ENCODE assay signal across 12 mouse cellular contexts in the genomic region with DNA sequence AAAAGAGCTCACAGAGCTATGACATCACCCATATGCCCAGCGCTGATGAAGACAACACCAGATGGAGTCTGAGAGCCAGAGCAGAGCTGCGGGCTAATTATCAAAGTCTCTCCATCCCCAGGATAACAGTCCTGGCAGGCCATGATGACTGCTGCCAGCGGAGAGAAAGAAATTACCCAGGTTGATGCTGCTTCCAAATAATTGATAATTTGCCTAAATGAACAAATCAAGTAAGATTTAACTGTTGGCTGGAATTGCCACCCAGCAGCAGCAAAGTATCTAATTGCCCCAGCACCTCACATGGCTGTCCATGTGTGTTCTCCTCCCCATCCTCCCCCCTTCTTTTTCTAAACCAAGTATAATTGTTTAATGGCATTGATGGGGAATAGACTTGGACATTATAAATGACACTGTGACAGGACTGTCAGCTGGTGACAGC.
DNase-seq lines count a peak whose midpoint lies in the region; ATAC-seq lines count a peak whose summit lies in the region.
"Had no signal": no experiment of that assay in that cellular context is flagged by ENCODE, and none has a peak within 500 bp of the region (broad histone marks: within the 10 kb centered on the region; RNA-seq: fewer than 3 reads in every experiment).

No protein-coding gene starts in this region.

- H3K27me3 ChIP-seq in midbrain, embryonic 14.5 days (ENCODE audit: control insufficient read depth, insufficient read depth, low read length) = no peaks in the 10 kb centered on the region
- no peaks in the 10 kb centered on the region for H3K27me3 ChIP-seq in midbrain, embryonic 11.5 days (ENCODE audit: control insufficient read depth, insufficient read depth, low read length)
- no peaks in the 10 kb centered on the region for H3K27me3 ChIP-seq in intestine, embryonic 15.5 days (replicated peaks)
- H3K27me3 ChIP-seq: lung, embryonic 15.5 days had no signal

- no peak overlapping the region for H3K4me2 ChIP-seq in midbrain, embryonic 14.5 days (ENCODE audit: low read length)
- no peak overlapping the region for H3K4me2 ChIP-seq in midbrain, embryonic 11.5 days
- H3K4me2 ChIP-seq in intestine, embryonic 15.5 days (replicated peaks) = no peak overlapping the region
- H3K4me2 ChIP-seq: lung, embryonic 15.5 days had no signal

- no peaks in the 10 kb centered on the region for H3K9me3 ChIP-seq in midbrain, embryonic 14.5 days (ENCODE audit: control insufficient read depth, low read length)
- H3K9me3 ChIP-seq in midbrain, embryonic 11.5 days (ENCODE audit: control insufficient read depth, low read length) = no peaks in the 10 kb centered on the region; the same call in 1 of the 2 replicates
- no peaks in the 10 kb centered on the region for H3K9me3 ChIP-seq in intestine, embryonic 15.5 days
- H3K9me3 ChIP-seq: lung, embryonic 15.5 days had no signal

- WGBS in midbrain, embryonic 14.5 days = 62% methylated on average over 3 of the region's 3 CpGs
- WGBS in midbrain, embryonic 11.5 days = 85% methylated on average over 3 of the region's 3 CpGs
- 68% methylated on average over 3 of the region's 3 CpGs for WGBS in intestine, embryonic 15.5 days

- peaks cover 4% of the 10 kb centered on the region; the same call in 1 of the 2 replicates for H3K4me1 ChIP-seq in midbrain, embryonic 14.5 days (ENCODE audit: control insufficient read depth, insufficient read depth, low read length)
- no peaks in the 10 kb centered on the region for H3K4me1 ChIP-seq in midbrain, embryonic 11.5 days (ENCODE audit: control insufficient read depth, insufficient read depth, low read length)
- H3K4me1 ChIP-seq in intestine, embryonic 15.5 days (replicated peaks) = no peaks in the 10 kb centered on the region
- H3K4me1 ChIP-seq: lung, embryonic 15.5 days had no signal

- H3K9ac ChIP-seq in midbrain, embryonic 14.5 days (replicated peaks; ENCODE audit: low read length) = no peak overlapping the region
- no peak overlapping the region for H3K9ac ChIP-seq in midbrain, embryonic 11.5 days (ENCODE audit: low read length)
- no peak overlapping the region for H3K9ac ChIP-seq in intestine, embryonic 15.5 days
- H3K9ac ChIP-seq: lung, embryonic 15.5 days had no signal

- no peak overlapping the region for H3K4me3 ChIP-seq in midbrain, embryonic 14.5 days (replicated peaks; ENCODE audit: low read depth, low read length)
- no peak overlapping the region for H3K4me3 ChIP-seq in midbrain, embryonic 11.5 days (ENCODE audit: low read depth, low read length)
- H3K4me3 ChIP-seq in intestine, embryonic 15.5 days (replicated peaks) = no peak overlapping the region
- H3K4me3 ChIP-seq: lung, embryonic 15.5 days had no signal

- H3K27ac ChIP-seq in midbrain, embryonic 14.5 days (replicated peaks; ENCODE audit: low read depth, low read length) = no peak overlapping the region; the same call in 1 of the 2 replicates
- H3K27ac ChIP-seq in midbrain, embryonic 11.5 days (ENCODE audit: low read depth, low read length) = no peak overlapping the region
- H3K27ac ChIP-seq in intestine, embryonic 15.5 days = no peak overlapping the region
- H3K27ac ChIP-seq: lung, embryonic 15.5 days had no signal

- H3K36me3 ChIP-seq in midbrain, embryonic 14.5 days (ENCODE audit: control insufficient read depth, insufficient read depth, low read length) = no peaks in the 10 kb centered on the region
- H3K36me3 ChIP-seq in midbrain, embryonic 11.5 days (ENCODE audit: control insufficient read depth, insufficient read depth, low read length) = no peaks in the 10 kb centered on the region
- H3K36me3 ChIP-seq in intestine, embryonic 15.5 days = no peaks in the 10 kb centered on the region
- H3K36me3 ChIP-seq: lung, embryonic 15.5 days had no signal

- peak; percentile 16 to 26 for DNase-seq in cerebellum, adult 18-20 months
- DNase-seq in midbrain, embryonic 14.5 days = peak; percentile 52
- DNase-seq in midbrain, embryonic 11.5 days (ENCODE audit: low spot score, missing footprints) = no peak
- DNase-seq in layer of hippocampus, adult 9-11 months = peak; percentile 48
- no peak for DNase-seq in spleen, postnatal 36 days (ENCODE audit: low spot score in 2 of 2)
- DNase-seq: heart, postnatal 10 days; kidney, adult 2 months; spleen, adult 18-20 months had no signal

- ATAC-seq in cerebellum, adult (ENCODE audit: insufficient number of reproducible peaks, low FRiP score, low TSS enrichment) = no peak
- ATAC-seq in midbrain, embryonic 14.5 days (ENCODE audit: low FRiP score, low TSS enrichment) = no peak
- no peak for ATAC-seq in midbrain, embryonic 11.5 days (ENCODE audit: low FRiP score)
- no peak for ATAC-seq in CD4-positive, CD25-positive, alpha-beta regulatory T cell, adult 4 months
- ATAC-seq in intestine, embryonic 15.5 days = no peak

Comparison
In these comparisons a context has a peak if more than half of its experiments do, and no peak if none do; other contexts are left out.
1. DNase-seq: peak in cerebellum, adult 18-20 months (2 of 2), midbrain, embryonic 14.5 days (single experiment) and layer of hippocampus, adult 9-11 months (single experiment); none in midbrain, embryonic 11.5 days (single experiment) and spleen, postnatal 36 days (0 of 2).